8 mouse cellular contexts compared by ENCODE assay signal in the genomic region with DNA sequence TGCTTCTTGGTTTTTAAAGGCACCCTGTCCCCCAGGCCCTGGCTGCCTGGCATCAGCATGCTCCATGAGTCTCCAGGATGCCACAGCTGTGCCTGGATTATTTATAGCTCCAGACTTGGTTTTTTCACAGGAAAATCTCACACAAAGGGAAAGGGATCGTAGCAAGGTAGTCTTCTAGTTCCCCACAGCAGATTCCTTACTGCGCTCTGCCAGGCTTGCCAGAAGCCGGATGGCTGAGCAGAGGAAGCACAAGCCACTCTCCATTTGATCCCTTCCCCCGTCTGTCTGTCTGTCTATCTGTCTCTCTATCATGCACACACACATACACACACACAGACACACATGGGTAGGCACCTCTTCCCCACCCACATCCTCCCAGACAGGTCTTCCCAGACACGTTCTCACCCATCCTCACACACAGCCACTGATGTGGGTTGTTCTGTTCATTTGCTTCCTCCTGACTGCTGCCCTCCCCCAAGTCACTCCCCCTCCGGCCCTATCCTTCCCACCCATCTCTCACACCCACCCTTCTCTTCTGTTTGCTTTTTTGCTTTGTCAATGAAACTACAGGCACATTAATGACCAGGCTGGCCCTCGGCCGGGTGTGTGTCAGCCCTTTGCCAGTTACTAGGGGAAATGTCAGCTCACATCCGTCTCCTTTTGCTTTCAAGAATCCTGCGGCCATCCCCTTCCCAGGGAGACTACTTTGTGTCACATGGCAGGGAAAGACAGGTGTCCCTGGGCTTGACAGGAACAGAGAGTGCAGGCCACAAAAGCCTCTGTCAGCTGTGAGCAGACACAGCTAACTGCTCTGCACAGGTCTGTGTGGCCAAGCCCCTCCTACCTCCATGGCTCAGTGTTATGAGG. TPM values are rescaled to one million over a fixed set of nuclear protein-coding genes. Genes with fewer than 3 reads are reported as not detected.
A peak's percentile ranks its signal among the peaks of the same experiment; 100 is the strongest.
DNase-seq lines count a peak whose midpoint lies in the region; ATAC-seq and TF ChIP-seq lines count a peak whose summit lies in the region.

No protein-coding gene starts in this region.

- no peak overlapping the region for H3K4me2 ChIP-seq in limb, embryonic 15.5 days

- no peaks in the 10 kb centered on the region for H3K9me3 ChIP-seq in limb, embryonic 15.5 days

- no peak for TF ChIP-seq CTCF in layer of hippocampus, adult 2 months (conservative IDR thresholded peaks at IDR 0.05)
- TF ChIP-seq CTCF in brain, embryonic 14.5 days (IDR thresholded peaks at IDR 0.05; ENCODE audit: borderline replicate concordance, extremely low read depth, insufficient read depth, insufficient read length), result no peak

- H3K4me3 ChIP-seq in layer of hippocampus, adult 2 months, result no peak overlapping the region
- H3K4me3 ChIP-seq in limb, embryonic 15.5 days, result no peak overlapping the region

- no peak overlapping the region for H3K9ac ChIP-seq in limb, embryonic 15.5 days

- no peak; the same call in 1 of the 2 replicates for ATAC-seq in limb, embryonic 15.5 days (ENCODE audit: insufficient number of reproducible peaks, low FRiP score, low TSS enrichment, low read depth)
- no peak for ATAC-seq in erythroid progenitor cell, adult 5-6 weeks (replicated peaks; ENCODE audit: low FRiP score, poor library complexity, severe bottlenecking)

- no peaks in the 10 kb centered on the region for H3K36me3 ChIP-seq in limb, embryonic 15.5 days

- no peak for TF ChIP-seq POLR2A in brain, embryonic 14.5 days (IDR thresholded peaks at IDR 0.05; ENCODE audit: borderline replicate concordance, extremely low read depth, insufficient read depth, insufficient read length, poor library complexity, severe bottlenecking)

- no peaks in the 10 kb centered on the region for H3K27me3 ChIP-seq in limb, embryonic 15.5 days

- peaks cover 35% of the 10 kb centered on the region for H3K4me1 ChIP-seq in limb, embryonic 15.5 days

- peak overlapping the region; percentile 84 for H3K27ac ChIP-seq in layer of hippocampus, adult 2 months
- H3K27ac ChIP-seq in limb, embryonic 15.5 days, result peak overlapping the region; percentile 38; the same call in 1 of the 2 replicates

- DNase-seq in layer of hippocampus, adult 2 months (ENCODE audit: low spot score in 2 of 2), result peak; percentile 29 to 31
- DNase-seq in layer of hippocampus, postnatal 25 days (ENCODE audit: extremely low spot score in 1 of 2, low spot score in 1 of 2), result no peak
- DNase-seq in brain, embryonic 14.5 days (ENCODE audit: low read depth), result peak; percentile 68
- peak; percentile 25 to 35 for DNase-seq in frontal cortex, postnatal 25 days (ENCODE audit: low spot score in 2 of 2)
- peak; percentile 24 to 58 for DNase-seq in right cerebral cortex, postnatal 36 days (ENCODE audit: low spot score in 2 of 2)
- no peak for DNase-seq in spleen, postnatal 4 days (ENCODE audit: low spot score in 2 of 2)

- WGBS in limb, embryonic 15.5 days, result 49% methylated on average over 10 of the region's 10 CpGs

RNA-seq across cellular contexts. Expression of a gene that starts 24.4 kb away (rescaled TPM):
- total RNA-seq in layer of hippocampus, adult 2 months (2021), result 10 to 100 TPM; 69.8 to 70.2 TPM
- total RNA-seq in layer of hippocampus, postnatal 25 days (2021), result 10 to 100 TPM; 68.0 to 70.8 TPM
- polyA plus RNA-seq in brain, embryonic 14.5 days (2012; rRNA removed), result 77.9 and 97.5 TPM in 2 replicates
- polyA plus RNA-seq in limb, embryonic 15.5 days (2015; fragmentation: Nextera tagmentation; extraction: Ambion mirVana), result 36.0 and 38.5 TPM in 2 replicates
- 0.72 and 2.5 TPM in 2 replicates for total RNA-seq in erythroid progenitor cell, adult 5-6 weeks (2015; ENCODE audit: low replicate concordance)
- 0.53 and 1.5 TPM in 2 replicates for total RNA-seq in erythroid progenitor cell, adult 5-6 weeks (2017; ENCODE audit: low replicate concordance)

Comparison
In these comparisons a context has a peak if more than half of its experiments do, and no peak if none do; other contexts are left out.
1. DNase-seq: peak in layer of hippocampus, adult 2 months (2 of 2), brain, embryonic 14.5 days (single experiment), frontal cortex, postnatal 25 days (2 of 2) and right cerebral cortex, postnatal 36 days (2 of 2); none in layer of hippocampus, postnatal 25 days (0 of 2) and spleen, postnatal 4 days (0 of 2).
2. RNA of a gene that starts 24.4 kb away (total RNA-seq): 68.0 to 70.8 TPM in layer of hippocampus, postnatal 25 days and 69.8 to 70.2 TPM in layer of hippocampus, adult 2 months; 0.53 to 2.5 TPM in erythroid progenitor cell, adult 5-6 weeks; every median in the first group is over 10 times any median in the second.